Mouse (Mus musculus): ENCODE data around the gene Plekhg1. TPM values are rescaled to one million over a fixed set of nuclear protein-coding genes. Genes with fewer than 3 reads are reported as not detected.

Plekhg1 gene
- total and polyA plus RNA-seq, 3 experiments = 0.60 to 0.97 (median 0.68) TPM

DNA sequence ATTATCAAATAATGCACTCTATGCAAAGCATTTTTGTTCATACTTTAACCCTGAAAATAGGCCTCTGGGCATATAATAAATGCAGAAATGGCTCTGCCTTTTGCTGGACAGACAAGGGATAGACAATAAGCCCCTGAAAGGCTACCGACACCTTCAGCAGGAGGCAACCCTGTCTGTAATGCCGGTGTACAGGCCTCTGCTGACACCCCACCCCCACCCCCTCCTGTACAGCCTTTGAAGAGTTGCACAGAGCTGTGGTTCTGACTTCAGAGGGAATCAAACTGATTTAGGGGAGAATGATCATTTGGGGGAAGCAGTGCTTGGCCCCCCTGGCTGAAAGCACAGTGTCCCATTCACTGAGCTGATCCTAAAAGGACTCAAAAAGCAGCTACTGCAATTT lies 17.8 kb upstream of the Plekhg1 start:
- no peak overlapping the region for H3K4me3 ChIP-seq (replicated peaks in 1 of 3; ENCODE audit: low read depth in 2 of 3, low read length in 2 of 3, poor library complexity in 1 of 3)
- no peaks in the 10 kb centered on the region for H3K36me3 ChIP-seq (replicated peaks in 1 of 2; ENCODE audit: control insufficient read depth in 1 of 2, insufficient read depth in 1 of 2, low read length in 1 of 2)
- H3K27ac ChIP-seq (ENCODE audit: insufficient read depth, low read depth) = no peak overlapping the region
- no peak overlapping the region for H3K4me2 ChIP-seq (ENCODE audit: insufficient read depth, low read depth, poor library complexity, severe bottlenecking)
- DNase-seq (ENCODE audit: extremely low read depth) = no peak
- no peaks in the 10 kb centered on the region for H3K9me3 ChIP-seq (replicated peaks; ENCODE audit: low read length)
- no peaks in the 10 kb centered on the region for H3K27me3 ChIP-seq (replicated peaks)
- TF ChIP-seq ETS1 (conservative IDR thresholded peaks at IDR 0.05; ENCODE audit: low read depth, low read length) (no peak), CHD1 (IDR thresholded peaks at IDR 0.05; ENCODE audit: low read depth, low read length) (no peak), CHD2 (IDR thresholded peaks at IDR 0.05; ENCODE audit: low read length) (no peak), ZNF384 (IDR thresholded peaks at IDR 0.05; ENCODE audit: low read depth, low read length) (no peak), IRF4 (IDR thresholded peaks at IDR 0.05; ENCODE audit: low read depth, low read length) (no peak), JUND (conservative IDR thresholded peaks at IDR 0.05; ENCODE audit: low read depth, low read length) (no peak), UBTF (IDR thresholded peaks at IDR 0.05; ENCODE audit: low read depth, low read length) (no peak), BHLHE40 (IDR thresholded peaks at IDR 0.05; ENCODE audit: low read depth, low read length) (no peak), ELF1 (IDR thresholded peaks at IDR 0.05; ENCODE audit: low read depth, low read length) (no peak), ZC3H11A (IDR thresholded peaks at IDR 0.05; ENCODE audit: low read depth, low read length) (no peak), KAT2A (IDR thresholded peaks at IDR 0.05; ENCODE audit: insufficient replicate concordance, low read length) (no peak), ZKSCAN1 (IDR thresholded peaks at IDR 0.05; ENCODE audit: borderline replicate concordance, low read depth, low read length) (no peak), HCFC1 (IDR thresholded peaks at IDR 0.05; ENCODE audit: low read depth, low read length) (no peak), CTCF (conservative IDR thresholded peaks at IDR 0.05 in 1 of 2, IDR thresholded peaks at IDR 0.05 in 1 of 2; ENCODE audit: low read depth in 2 of 2, low read length in 2 of 2) (no peak), MAX (IDR thresholded peaks at IDR 0.05; ENCODE audit: low read length) (no peak), RCOR1 (conservative IDR thresholded peaks at IDR 0.05; ENCODE audit: low read depth, low read length) (no peak), NRF1 (IDR thresholded peaks at IDR 0.05; ENCODE audit: low read depth, low read length) (no peak), MEF2A (IDR thresholded peaks at IDR 0.05; ENCODE audit: borderline replicate concordance, low read depth, low read length) (no peak)
- H3K79me2 ChIP-seq (replicated peaks; ENCODE audit: control insufficient read depth, extremely low read depth, insufficient read depth, poor library complexity, severe bottlenecking) = no peaks in the 10 kb centered on the region
- no peaks in the 10 kb centered on the region for H3K4me1 ChIP-seq (ENCODE audit: control insufficient read depth in 1 of 2, insufficient read depth in 2 of 2)
- in situ Hi-C loops (cut with MboI; ENCODE audit: low pct_ligation_motif_present, low pct_unique_long_range_greater_than_20kb, low sequenced_read_pairs) = no loop called here
- no peak overlapping the region for H3K9ac ChIP-seq (ENCODE audit: insufficient read depth, low read depth)
- dilution Hi-C loops (cut with MboI; ENCODE audit: extremely low pct_ligation_motif_present, extremely low pct_unique_long_range_greater_than_20kb, low sequenced_read_pairs) = no loop called here

DNA sequence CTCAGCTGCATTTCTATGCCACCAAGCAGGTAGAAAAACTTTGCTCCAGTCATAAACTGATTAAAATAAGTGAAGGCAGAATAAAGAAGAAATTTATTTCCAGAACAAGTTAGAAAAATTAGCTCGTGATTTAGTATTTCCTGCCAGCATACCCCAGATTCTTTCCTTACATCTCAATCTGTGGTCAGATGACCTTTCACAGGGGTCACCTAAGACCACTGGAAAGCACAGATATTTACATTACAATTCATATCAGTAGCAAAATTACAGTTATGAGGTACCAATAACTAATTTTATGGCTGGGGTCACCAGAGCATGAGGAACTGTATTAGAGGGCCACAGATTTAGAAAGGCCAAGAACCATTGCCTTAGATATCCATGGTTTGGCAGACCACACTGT lies 15.5 kb upstream of the Plekhg1 start:
- DNase-seq (ENCODE audit: extremely low read depth) = no peak
- no peak overlapping the region for H3K4me3 ChIP-seq (replicated peaks in 1 of 3; ENCODE audit: low read depth in 2 of 3, low read length in 2 of 3, poor library complexity in 1 of 3)
- H3K27ac ChIP-seq (ENCODE audit: insufficient read depth, low read depth) = no peak overlapping the region
- TF ChIP-seq EP300 (IDR thresholded peaks at IDR 0.05; ENCODE audit: low read length) (no peak), MAZ (IDR thresholded peaks at IDR 0.05; ENCODE audit: low read depth, low read length) (no peak), UBTF (IDR thresholded peaks at IDR 0.05; ENCODE audit: low read depth, low read length) (no peak), RAD21 (IDR thresholded peaks at IDR 0.05; ENCODE audit: low read depth, low read length) (no peak), CHD1 (IDR thresholded peaks at IDR 0.05; ENCODE audit: low read depth, low read length) (no peak), MXI1 (IDR thresholded peaks at IDR 0.05; ENCODE audit: low read depth, low read length) (no peak), BHLHE40 (IDR thresholded peaks at IDR 0.05; ENCODE audit: low read depth, low read length) (no peak), USF1 (IDR thresholded peaks at IDR 0.05; ENCODE audit: low read depth, low read length) (no peak), SIN3A (IDR thresholded peaks at IDR 0.05; ENCODE audit: low read length) (no peak), JUND (conservative IDR thresholded peaks at IDR 0.05; ENCODE audit: low read depth, low read length) (no peak), POLR2A (IDR thresholded peaks at IDR 0.05; ENCODE audit: low read depth, low read length) (no peak), MAX (IDR thresholded peaks at IDR 0.05; ENCODE audit: low read length) (no peak), IRF4 (IDR thresholded peaks at IDR 0.05; ENCODE audit: low read depth, low read length) (no peak), TBP (conservative IDR thresholded peaks at IDR 0.05; ENCODE audit: low read depth, low read length) (no peak), MEF2A (IDR thresholded peaks at IDR 0.05; ENCODE audit: borderline replicate concordance, low read depth, low read length) (no peak), NRF1 (IDR thresholded peaks at IDR 0.05; ENCODE audit: low read depth, low read length) (no peak)
- dilution Hi-C loops (cut with MboI; ENCODE audit: extremely low pct_ligation_motif_present, extremely low pct_unique_long_range_greater_than_20kb, low sequenced_read_pairs) (no loop called here), in situ Hi-C loops (cut with MboI; ENCODE audit: low pct_ligation_motif_present, low pct_unique_long_range_greater_than_20kb, low sequenced_read_pairs) (no loop called here)
- H3K9ac ChIP-seq (ENCODE audit: insufficient read depth, low read depth) = no peak overlapping the region
- no peaks in the 10 kb centered on the region for H3K27me3 ChIP-seq (replicated peaks)
- H3K4me2 ChIP-seq (ENCODE audit: insufficient read depth, low read depth, poor library complexity, severe bottlenecking) = no peak overlapping the region
- H3K4me1 ChIP-seq (ENCODE audit: control insufficient read depth in 1 of 2, insufficient read depth in 2 of 2) = no peaks in the 10 kb centered on the region
- no peaks in the 10 kb centered on the region for H3K9me3 ChIP-seq (replicated peaks; ENCODE audit: low read length)
- H3K79me2 ChIP-seq (replicated peaks; ENCODE audit: control insufficient read depth, extremely low read depth, insufficient read depth, poor library complexity, severe bottlenecking) = no peaks in the 10 kb centered on the region
- H3K36me3 ChIP-seq (replicated peaks in 1 of 2; ENCODE audit: control insufficient read depth in 1 of 2, insufficient read depth in 1 of 2, low read length in 1 of 2) = no peaks in the 10 kb centered on the region
